Mouse (Mus musculus) spleen, postnatal 36 days (tissue): ENCODE data around the gene Mief2.
A peak's percentile ranks its signal among the peaks of the same experiment; 100 is the strongest.

Source experiments
- DNase-seq, 2 experiments: peaks; one replicate each; pipeline ENCODE4 v3.0.0; 2022; ENCODE audit warnings: low spot score in 2 of 2, mixed read lengths in 1 of 2

Mief2 gene

GRCm38 (mm10) chr11:60776829-60777740, 48.9 kb downstream of the Mief2 start, which contains the start of the genes Top3a and Smcr8:
Gene Top3a, minus strand, starts transcription at chr11:60777365.
Gene Smcr8, plus strand, starts transcription at chr11:60777524.
- DNase-seq, result peak; percentile 86 to 87

- no peak for DNase-seq
Measured at GRCm38 (mm10) chr11:60777801-60778370, 49.7 kb downstream of the Mief2 start.

- DNase-seq, result no peak
Measured at GRCm38 (mm10) chr11:60779673-60780189, 51.5 kb downstream of the Mief2 start.
